Mouse (Mus musculus) heart, adult 2 months (tissue): ENCODE measurements at regions not wholly inside any gene's neighbourhood (a gene's known extent, or its start where the extent isn't known, plus 50 kb on each side); places are given as distances from the start of the nearest gene placed in this dataset.

Experiments used
- CTCF ChIP-seq: fragments of 200-600 bp; IDR thresholded peaks from 2 replicates; pipeline ENCODE4 v1.8.1; 2022; ENCODE audit warnings: antibody characterized with exemption, mild to moderate bottlenecking, moderate library complexity
- EP300 ChIP-seq: fragments of 200-500 bp; IDR thresholded peaks from 2 replicates; pipeline ENCODE4 v1.6.1; 2011; ENCODE audit warnings: low read depth, low read length, control low read depth; ENCODE audit not compliant: insufficient read depth
- POLR2A ChIP-seq: fragments of 200-500 bp; IDR thresholded peaks from 2 replicates; pipeline ENCODE4 v1.6.1; 2011; ENCODE audit warnings: mild to moderate bottlenecking, low read depth, low read length, control low read depth; ENCODE audit not compliant: insufficient read depth

GRCm38 (mm10) chr11:23131632-23132031, 124.2 kb upstream of the Xpo1 start:
- TF ChIP-seq POLR2A = no peak
- no peak for TF ChIP-seq CTCF
- TF ChIP-seq EP300 = no peak
